Mouse (Mus musculus) hindbrain, embryonic 12.5 days (tissue): Measurements from ENCODE around the gene Clk2. TPM values are rescaled to one million over a fixed set of nuclear protein-coding genes. Genes with fewer than 3 reads are reported as not detected.

Experiments
- ATAC-seq: fragments of 200-750 bp; cut with Nextera tagmentation; 2 replicates; pipeline ENCODE4 v1.8.0; 2017; ENCODE audit warnings: moderate TSS enrichment; ENCODE audit not compliant: low FRiP score
- H3K27ac ChIP-seq: fragments of 300-500 bp; sonication (generic); 2 replicates; pipeline ENCODE4 v1.5.1; 2016; ENCODE audit warnings: mild to moderate bottlenecking
- H3K27me3 ChIP-seq: fragments of 300-500 bp; sonication (generic); 2 replicates; pipeline ENCODE4 v1.6.1; 2016; ENCODE audit warnings: mild to moderate bottlenecking
- H3K36me3 ChIP-seq: fragments of 300-500 bp; sonication (generic); 2 replicates; pipeline ENCODE4 v1.6.1; 2016; ENCODE audit warnings: mild to moderate bottlenecking
- H3K4me1 ChIP-seq: fragments of 300-500 bp; sonication (generic); 2 replicates; pipeline ENCODE4 v1.6.1; 2016
- H3K4me2 ChIP-seq: fragments of 300-500 bp; sonication (generic); replicated peaks from 2 replicates; pipeline ENCODE4 v1.6.1; 2016; ENCODE audit warnings: mild to moderate bottlenecking
- H3K4me3 ChIP-seq: fragments of 300-500 bp; sonication (generic); 2 replicates; pipeline ENCODE4 v1.5.1; 2016; ENCODE audit warnings: mild to moderate bottlenecking
- H3K9ac ChIP-seq: fragments of 300-500 bp; sonication (generic); 2 replicates; pipeline ENCODE4 v1.6.1; 2016; ENCODE audit warnings: mild to moderate bottlenecking, moderate library complexity
- H3K9me3 ChIP-seq: fragments of 300-500 bp; sonication (generic); replicated peaks from 2 replicates; pipeline ENCODE4 v1.6.1; 2016; ENCODE audit warnings: mild to moderate bottlenecking
- WGBS: fragments of 180-500 bp; shearing (Covaris S2); methylation state at CpG from one replicate; pipeline ENCODE4 v1.1.7; 2016; 5-methylcytosine and 5-hydroxymethylcytosine counted together
- polyA plus RNA-seq: library from polyadenylated mRNA; unstranded; fragments of >200 nt; fragmentation: Nextera tagmentation; extraction: Ambion mirVana; gene quantifications from 2 replicates; pipeline ENCODE4 v1.2.1, GENCODE M21; 2016

Gene Clk2
- 38.8 and 44.4 TPM in 2 replicates for polyA plus RNA-seq

DNA sequence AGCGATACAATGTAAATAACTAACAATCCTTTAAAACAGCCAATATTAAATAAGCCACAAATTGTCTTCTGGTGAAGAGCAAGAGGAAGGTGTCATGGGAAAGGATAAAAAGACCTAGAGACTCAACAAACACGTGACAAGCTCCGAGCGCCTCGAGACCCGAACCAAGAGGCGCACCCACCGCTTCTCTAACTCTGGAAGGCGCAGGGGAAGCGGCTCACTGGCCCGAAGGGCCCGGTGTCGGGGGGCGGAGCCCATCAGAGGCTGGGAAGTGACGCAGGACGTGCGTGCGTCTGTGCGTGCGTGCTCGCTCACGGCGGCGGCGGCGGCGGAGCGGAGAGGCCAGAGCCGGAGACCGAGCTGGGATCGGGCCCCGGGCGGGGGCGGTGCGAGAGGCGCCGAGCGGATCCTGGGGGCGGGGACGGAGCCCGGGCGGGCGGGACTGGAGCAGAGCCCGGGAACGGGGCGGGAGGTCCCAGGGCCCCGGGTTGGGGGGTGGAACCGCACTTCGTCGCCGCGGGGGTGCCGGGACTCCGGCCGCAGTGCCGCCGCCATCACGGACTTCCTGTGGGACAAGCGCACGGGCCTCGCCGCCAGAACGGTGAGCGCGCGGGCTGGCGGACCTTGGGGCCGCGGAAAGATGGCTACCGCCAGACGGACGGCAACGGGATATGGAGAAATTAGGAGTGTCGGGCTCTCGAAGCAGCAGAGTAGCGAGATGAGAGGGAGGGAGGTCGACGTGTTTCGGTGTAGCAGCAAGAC is at the start of gene Clk2:
Gene Clk2 (plus strand): TSS at position 290 of the 762 bp plus-strand sequence.
- Histone ChIP-seq H3K4me3 (peak within 1 kb of the TSS; percentile 92), H3K4me2 (peak within 1 kb of the TSS; percentile 58), H3K36me3 (peaks cover 29% of the 10 kb centered on the region), H3K9me3 (no peaks in the 10 kb centered on the region), H3K9ac (peak within 1 kb of the TSS; percentile 98), H3K27me3 (no peaks in the 10 kb centered on the region), H3K27ac (peak within 1 kb of the TSS; percentile 96), H3K4me1 (peaks cover 31% of the 10 kb centered on the region)
- 1% methylated on average over 78 of the region's 79 CpGs for WGBS
- peak; percentile 92 for ATAC-seq

DNA sequence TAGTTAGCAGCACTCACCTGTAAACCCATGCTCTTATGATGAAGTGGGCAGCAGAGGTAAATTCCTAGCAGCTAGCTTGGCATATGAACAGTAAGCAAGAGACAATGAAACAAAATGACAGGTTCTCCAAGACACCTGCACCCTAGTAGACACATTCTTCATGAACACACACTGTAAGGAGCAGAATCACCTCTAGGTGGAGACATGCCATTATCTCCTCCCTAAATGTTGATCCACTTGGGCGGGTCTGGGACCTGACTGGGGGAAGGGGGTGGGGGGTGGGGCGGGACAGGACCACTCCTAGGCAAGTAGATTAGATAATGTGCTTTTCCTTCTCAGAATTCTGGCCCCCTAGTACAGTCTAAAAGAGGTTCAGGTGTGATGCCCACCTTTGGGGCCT is 49.1 kb upstream of the Clk2 start:
- Histone ChIP-seq H3K27me3 (no peaks in the 10 kb centered on the region), H3K4me1 (no peaks in the 10 kb centered on the region), H3K4me3 (no peak overlapping the region), H3K9ac (no peak overlapping the region), H3K4me2 (no peak overlapping the region), H3K9me3 (no peaks in the 10 kb centered on the region), H3K27ac (no peak overlapping the region), H3K36me3 (no peaks in the 10 kb centered on the region)
- 0% methylated on average over 2 of the region's 2 CpGs for WGBS
- no peak for ATAC-seq

GRCm38 (mm10) chr3:89123313-89123712 is 41.3 kb upstream of the Clk2 start:
- Histone ChIP-seq H3K4me3 (no peak overlapping the region), H3K27me3 (no peaks in the 10 kb centered on the region), H3K27ac (no peak overlapping the region), H3K4me2 (no peak overlapping the region), H3K9ac (no peak overlapping the region), H3K36me3 (no peaks in the 10 kb centered on the region), H3K9me3 (no peaks in the 10 kb centered on the region), H3K4me1 (no peaks in the 10 kb centered on the region)
- ATAC-seq, result no peak
- 72% methylated on average over 2 of the region's 2 CpGs for WGBS

DNA sequence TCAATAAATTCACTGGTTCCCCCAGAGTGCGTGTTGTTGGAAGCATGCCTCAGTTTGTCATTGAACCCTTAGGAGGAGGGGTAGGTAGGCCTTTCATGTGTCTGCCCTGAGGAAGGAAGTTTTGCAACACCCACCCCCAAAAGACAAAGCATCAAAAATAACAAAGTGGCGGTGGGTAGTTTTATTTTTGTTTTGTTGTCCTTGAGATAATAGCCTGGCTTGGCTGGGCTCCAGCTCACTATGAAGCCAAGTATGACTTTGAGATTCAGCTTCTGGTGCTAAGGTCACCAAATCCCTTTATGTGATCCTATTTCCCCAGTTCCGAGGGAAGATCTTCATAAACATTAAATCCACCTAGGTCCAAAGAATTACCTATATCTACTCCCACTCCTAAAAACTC is 40.4 kb upstream of the Clk2 start:
- Histone ChIP-seq H3K27ac (no peak overlapping the region), H3K4me3 (no peak overlapping the region), H3K36me3 (no peaks in the 10 kb centered on the region), H3K9ac (no peak overlapping the region), H3K27me3 (no peaks in the 10 kb centered on the region), H3K9me3 (no peaks in the 10 kb centered on the region), H3K4me1 (no peaks in the 10 kb centered on the region), H3K4me2 (no peak overlapping the region)
- 87% methylated on average over 3 of the region's 3 CpGs for WGBS
- ATAC-seq, result no peak

GRCm38 (mm10) chr3:89125981-89126380 is 38.6 kb upstream of the Clk2 start:
- Histone ChIP-seq H3K27ac (no peak overlapping the region), H3K4me3 (no peak overlapping the region), H3K36me3 (no peaks in the 10 kb centered on the region), H3K4me1 (no peaks in the 10 kb centered on the region), H3K27me3 (no peaks in the 10 kb centered on the region), H3K4me2 (no peak overlapping the region), H3K9me3 (no peaks in the 10 kb centered on the region), H3K9ac (no peak overlapping the region)
- ATAC-seq, result no peak
- 85% methylated on average over 3 of the region's 3 CpGs for WGBS

DNA sequence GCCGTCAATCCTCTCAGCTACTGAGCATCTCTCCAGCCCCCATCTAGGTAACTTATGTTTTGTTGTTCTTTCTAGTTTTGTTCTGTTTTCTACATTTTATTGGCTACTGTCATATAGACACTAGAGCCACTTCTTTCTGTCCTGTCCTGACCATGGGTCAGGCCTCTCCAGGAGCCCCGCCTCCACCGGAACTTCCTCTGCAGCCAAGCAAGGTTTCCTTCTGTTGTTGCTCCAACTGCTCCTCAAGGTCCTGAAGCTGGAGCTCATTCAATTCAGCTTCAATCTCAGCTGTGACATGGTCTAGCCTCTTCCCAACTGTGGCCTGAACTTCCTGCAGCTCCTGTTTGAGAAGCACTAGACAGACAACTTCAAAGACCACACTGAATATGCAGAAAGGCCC is 34.7 kb upstream of the Clk2 start:
- WGBS, result 93% methylated on average over 3 of the region's 3 CpGs

DNA sequence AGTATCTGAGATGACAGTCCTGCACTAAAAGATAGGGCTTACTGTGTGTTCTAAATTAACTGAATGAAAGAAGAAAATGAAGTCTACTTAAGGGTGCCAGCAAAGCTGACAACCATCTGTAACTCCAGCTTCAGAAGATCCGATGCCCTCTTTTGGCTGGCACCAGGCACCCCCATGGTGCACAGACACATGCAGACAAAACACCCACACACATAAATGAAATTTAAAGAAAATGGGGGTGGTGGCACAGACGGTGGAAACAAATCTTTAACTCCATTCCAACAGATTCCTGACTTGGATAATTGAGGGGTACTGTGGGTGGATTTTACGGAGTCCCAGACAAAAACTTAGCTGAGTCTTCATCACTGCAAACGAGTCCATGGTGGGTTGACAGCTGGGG is 32.8 kb upstream of the Clk2 start:
- no peaks in the 10 kb centered on the region for H3K36me3 ChIP-seq

More for the DNA sequence above, 34.7 kb upstream of the Clk2 start:
- Histone ChIP-seq H3K4me2 (no peak overlapping the region), H3K4me3 (no peak overlapping the region), H3K9me3 (no peaks in the 10 kb centered on the region), H3K9ac (no peak overlapping the region), H3K4me1 (peaks cover 7% of the 10 kb centered on the region), H3K27ac (no peak overlapping the region), H3K27me3 (no peaks in the 10 kb centered on the region), H3K36me3 (no peaks in the 10 kb centered on the region)
- no peak for ATAC-seq

GRCm38 (mm10) chr3:89132285-89133062 is 32.1 kb upstream of the Clk2 start:
- H3K36me3 ChIP-seq, result no peaks in the 10 kb centered on the region
- H3K4me2 ChIP-seq, result peak overlapping the region; percentile 61
- H3K4me1 ChIP-seq, result peaks cover 7% of the 10 kb centered on the region
- no peaks in the 10 kb centered on the region for H3K9me3 ChIP-seq
- no peak for ATAC-seq
- H3K27me3 ChIP-seq, result no peaks in the 10 kb centered on the region
- H3K4me3 ChIP-seq, result peak overlapping the region; percentile 30
- H3K27ac ChIP-seq, result no peak overlapping the region
- H3K9ac ChIP-seq, result peak overlapping the region; percentile 42
- 15% methylated on average over 30 of the region's 30 CpGs for WGBS

More for the DNA sequence above, 32.8 kb upstream of the Clk2 start:
- Histone ChIP-seq H3K9me3 (no peaks in the 10 kb centered on the region), H3K27ac (no peak overlapping the region), H3K4me2 (peak overlapping the region; percentile 61), H3K4me3 (peak overlapping the region; percentile 30; the same call in 1 of the 2 replicates), H3K27me3 (no peaks in the 10 kb centered on the region), H3K4me1 (peaks cover 7% of the 10 kb centered on the region), H3K9ac (peak overlapping the region; percentile 42; the same call in 1 of the 2 replicates)
- 46% methylated on average over 4 of the region's 4 CpGs for WGBS
- ATAC-seq, result no peak

GRCm38 (mm10) chr3:89133063-89133450 is 31.5 kb upstream of the Clk2 start:
- Histone ChIP-seq H3K36me3 (no peaks in the 10 kb centered on the region), H3K4me1 (peaks cover 7% of the 10 kb centered on the region), H3K27me3 (no peaks in the 10 kb centered on the region), H3K27ac (no peak overlapping the region), H3K9ac (no peak overlapping the region), H3K4me2 (no peak overlapping the region; the same call in 1 of the 2 replicates), H3K4me3 (no peak overlapping the region), H3K9me3 (no peaks in the 10 kb centered on the region)
- ATAC-seq, result no peak
- 76% methylated on average over 7 of the region's 7 CpGs for WGBS

GRCm38 (mm10) chr3:89133752-89134151 is 30.8 kb upstream of the Clk2 start:
- WGBS, result 96% methylated on average over 1 of the region's 1 CpGs

DNA sequence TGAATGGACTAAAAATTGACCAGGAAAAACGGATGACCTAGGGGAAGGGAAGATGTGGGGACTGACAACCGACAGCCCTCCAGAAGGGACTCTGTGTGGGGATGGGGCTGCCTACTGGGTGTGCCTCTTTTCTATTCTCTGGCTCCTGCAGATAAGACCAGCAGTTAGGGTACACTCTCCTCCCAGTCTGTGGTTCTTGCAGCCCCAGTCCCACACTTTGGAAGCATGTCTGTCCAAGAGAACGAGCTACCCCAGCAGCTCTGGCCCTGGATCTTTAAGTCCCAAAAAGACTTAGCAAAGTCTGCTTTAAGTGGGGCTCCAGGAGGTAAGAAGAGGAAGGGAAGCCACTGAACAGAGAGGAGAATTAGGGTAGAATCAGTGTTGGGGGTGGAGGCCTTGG is 28.6 kb upstream of the Clk2 start, which contains the start of gene Pklr:
Gene Pklr (plus strand): TSS at position 185 of the 400 bp plus-strand sequence.
- WGBS, result 52% methylated on average over 3 of the region's 3 CpGs
- ATAC-seq, result no peak
- Histone ChIP-seq H3K9ac (no peak within 1 kb of the TSS), H3K9me3 (no peaks in the 10 kb centered on the region), H3K4me2 (no peak within 1 kb of the TSS), H3K27ac (0 out of 2 replicates have a peak within 1 kb of the TSS, but pooled peaks have one; percentile 23), H3K4me1 (peaks cover 7% of the 10 kb centered on the region), H3K36me3 (no peaks in the 10 kb centered on the region), H3K4me3 (no peak within 1 kb of the TSS), H3K27me3 (no peaks in the 10 kb centered on the region)

More at GRCm38 (mm10) chr3:89133752-89134151, 30.8 kb upstream of the Clk2 start:
- H3K9me3 ChIP-seq, result no peaks in the 10 kb centered on the region
- H3K4me1 ChIP-seq, result peaks cover 7% of the 10 kb centered on the region
- no peaks in the 10 kb centered on the region for H3K27me3 ChIP-seq
- no peak for ATAC-seq
- H3K36me3 ChIP-seq, result no peaks in the 10 kb centered on the region
- H3K9ac ChIP-seq, result no peak overlapping the region
- no peak overlapping the region for H3K4me3 ChIP-seq
- H3K27ac ChIP-seq, result no peak overlapping the region
- no peak overlapping the region for H3K4me2 ChIP-seq

DNA sequence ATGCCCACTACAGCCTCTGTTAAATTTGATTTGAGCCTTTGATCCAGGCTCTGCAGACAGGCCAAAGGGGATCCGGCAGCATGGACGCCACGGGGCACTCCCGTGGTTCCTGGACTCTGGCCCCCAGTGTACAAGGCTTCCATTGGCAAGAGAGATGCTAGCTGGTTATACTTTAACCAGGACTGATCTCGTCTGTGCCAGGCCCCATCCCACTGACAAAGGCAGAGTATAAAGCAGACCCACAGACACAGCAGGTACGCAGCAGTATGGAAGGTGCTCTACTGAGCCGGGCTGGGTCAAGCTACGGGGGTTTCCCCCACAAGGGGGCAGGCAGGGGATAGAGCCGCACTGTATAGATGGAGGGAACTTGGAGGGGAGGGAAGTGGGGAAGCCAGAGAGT is 28.2 kb upstream of the Clk2 start:
- no peak overlapping the region for H3K4me2 ChIP-seq
- peaks cover 7% of the 10 kb centered on the region for H3K4me1 ChIP-seq
- H3K27me3 ChIP-seq, result no peaks in the 10 kb centered on the region
- H3K9ac ChIP-seq, result no peak overlapping the region
- no peak for ATAC-seq
- 27% methylated on average over 9 of the region's 9 CpGs for WGBS
- H3K9me3 ChIP-seq, result no peaks in the 10 kb centered on the region
- H3K4me3 ChIP-seq, result no peak overlapping the region
- H3K27ac ChIP-seq, result 0 out of 2 replicates have a peak overlapping the region, but pooled peaks have one; percentile 23
- H3K36me3 ChIP-seq, result no peaks in the 10 kb centered on the region
